Mouse (Mus musculus) heart, adult 11 months (tissue): ENCODE measurements around the gene Stpg1.

Experiments used
- DNase-seq: peaks from one replicate; pipeline ENCODE4 v3.0.0; 2022

Gene Stpg1

GRCm38 (mm10) chr4:135514925-135515324 is 20.3 kb downstream of the Stpg1 start:
- peak; percentile 66 for DNase-seq

- no peak for DNase-seq
These were observed 22.0 kb downstream of the Stpg1 start for GRCm38 (mm10) chr4:135516351-135517316.

GRCm38 (mm10) chr4:135518135-135518534 is 23.5 kb downstream of the Stpg1 start:
- DNase-seq, result peak; percentile 76

GRCm38 (mm10) chr4:135520421-135520820 is 25.8 kb downstream of the Stpg1 start:
- DNase-seq, result no peak

DNA sequence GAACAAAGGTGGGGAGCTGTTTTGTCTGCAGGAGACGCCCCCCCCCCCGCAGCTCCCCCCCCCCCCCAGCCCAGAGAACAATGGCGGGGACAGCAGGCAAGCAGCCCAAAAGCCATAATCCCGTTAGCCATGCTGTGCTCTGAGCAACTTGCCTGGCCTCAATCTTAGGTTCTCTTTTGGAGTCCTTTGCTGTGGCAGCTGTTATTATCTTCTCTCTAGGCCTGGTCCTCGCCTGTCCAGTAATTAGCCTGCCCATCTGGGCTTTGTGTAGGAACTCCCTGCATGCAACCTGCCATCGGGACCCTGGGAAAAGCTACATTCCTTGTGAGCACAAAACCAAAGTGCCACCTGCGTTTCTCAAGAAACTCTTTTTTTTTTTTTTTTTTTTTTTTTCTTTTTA is 29.3 kb downstream of the Stpg1 start:
- DNase-seq, result no peak

DNA sequence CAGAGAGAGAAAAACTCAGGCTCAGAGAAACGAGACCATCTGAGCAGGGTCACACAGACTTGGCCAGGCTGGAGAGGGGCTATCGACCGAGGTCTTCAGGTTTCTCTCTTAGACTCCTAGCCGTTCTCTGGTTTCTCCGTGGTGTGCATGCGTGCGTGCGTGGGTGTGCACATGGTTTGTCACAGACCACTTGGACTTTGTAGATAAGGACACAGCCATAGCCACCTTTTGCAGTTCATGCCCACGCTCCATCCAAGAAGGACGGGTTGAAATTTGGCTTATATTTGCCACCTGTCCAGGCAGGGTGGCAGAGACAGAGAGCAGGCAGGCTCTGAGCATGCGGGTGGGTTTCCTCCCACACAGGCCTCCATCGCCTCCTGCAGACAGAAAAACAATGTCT is 30.5 kb downstream of the Stpg1 start:
- DNase-seq, result no peak

- DNase-seq, result no peak
These were observed 31.6 kb downstream of the Stpg1 start for GRCm38 (mm10) chr4:135526039-135526710.

DNA sequence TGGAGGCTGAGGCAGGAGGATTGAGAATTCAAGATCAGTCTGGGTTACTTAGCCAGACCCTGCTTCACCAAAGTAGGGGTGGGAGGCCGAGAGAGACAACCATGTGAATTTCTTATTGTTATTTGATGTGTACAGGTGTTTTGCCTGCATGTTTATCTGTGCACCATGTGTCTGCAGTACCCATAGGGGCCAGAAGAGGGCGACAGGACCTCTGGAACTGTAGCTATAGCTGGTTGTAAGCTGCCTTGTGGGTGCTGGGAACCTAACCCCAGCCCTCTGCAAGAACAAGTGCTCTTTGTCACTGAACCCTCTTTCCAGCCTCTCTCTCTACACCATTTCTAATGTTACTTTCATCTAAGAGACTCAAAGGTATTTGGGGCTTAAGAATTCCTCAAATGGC is 35.7 kb downstream of the Stpg1 start:
- no peak for DNase-seq

DNA sequence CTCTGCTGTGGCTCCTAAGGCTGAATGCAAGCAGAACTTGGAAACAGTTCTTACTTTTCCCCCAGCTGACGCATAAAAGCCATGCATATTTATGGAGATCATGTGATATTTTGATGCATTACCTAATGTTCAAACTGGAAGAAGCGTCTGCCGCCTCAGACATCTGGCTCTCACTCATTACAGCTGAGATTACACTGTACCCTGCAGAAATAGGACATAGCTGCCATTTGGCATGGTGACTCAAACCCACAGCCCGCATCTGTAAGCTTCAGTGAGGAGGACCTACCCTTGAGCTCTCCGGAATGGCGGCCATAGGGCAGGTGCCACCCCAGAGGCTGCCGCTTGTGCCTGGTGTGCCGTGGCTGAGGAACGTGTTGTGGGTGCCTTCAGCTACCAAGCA is 36.6 kb downstream of the Stpg1 start:
- no peak for DNase-seq

DNA sequence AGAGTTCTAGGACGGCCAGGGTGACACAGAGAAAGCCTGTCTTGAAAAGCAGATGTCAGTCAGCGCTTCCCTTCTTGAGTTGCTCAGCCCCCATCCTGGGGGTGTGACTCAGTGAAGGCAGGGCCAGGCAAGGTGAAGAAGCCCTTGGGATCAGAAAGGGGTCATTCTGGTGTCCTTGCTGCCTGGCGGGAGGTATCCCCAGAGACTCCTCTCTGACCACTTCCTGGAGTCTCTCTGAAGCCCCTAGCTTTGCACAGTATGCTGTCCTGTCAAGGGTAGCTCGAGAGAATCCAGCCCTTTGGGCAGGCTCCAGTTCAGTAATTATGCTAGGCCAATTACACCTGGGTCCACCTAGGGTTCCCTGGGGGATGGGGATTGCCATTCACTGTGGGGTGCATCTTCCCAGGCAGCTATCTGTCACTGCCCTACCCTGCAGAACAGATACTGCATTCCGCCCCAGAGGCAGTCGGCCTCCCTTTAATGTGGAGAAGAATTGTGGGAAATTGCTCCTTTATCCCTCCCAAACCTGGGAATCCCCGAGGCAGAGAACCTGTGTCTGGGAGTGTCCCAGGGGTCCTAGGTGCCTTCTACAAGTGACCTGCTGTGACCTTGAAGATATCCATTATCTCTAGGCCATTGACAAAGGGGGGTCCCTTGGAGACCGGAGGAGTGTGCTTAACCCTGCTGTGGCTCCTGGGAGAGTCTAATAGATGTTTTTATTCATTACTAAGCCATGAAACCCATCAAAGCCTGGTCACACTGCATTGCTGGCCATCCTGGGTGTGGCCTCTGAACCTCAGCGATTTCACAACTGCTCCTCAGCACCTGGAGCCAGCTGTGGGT is 37.4 kb downstream of the Stpg1 start:
- DNase-seq, result no peak

GRCm38 (mm10) chr4:135533001-135533400 is 38.4 kb downstream of the Stpg1 start:
- no peak for DNase-seq

DNA sequence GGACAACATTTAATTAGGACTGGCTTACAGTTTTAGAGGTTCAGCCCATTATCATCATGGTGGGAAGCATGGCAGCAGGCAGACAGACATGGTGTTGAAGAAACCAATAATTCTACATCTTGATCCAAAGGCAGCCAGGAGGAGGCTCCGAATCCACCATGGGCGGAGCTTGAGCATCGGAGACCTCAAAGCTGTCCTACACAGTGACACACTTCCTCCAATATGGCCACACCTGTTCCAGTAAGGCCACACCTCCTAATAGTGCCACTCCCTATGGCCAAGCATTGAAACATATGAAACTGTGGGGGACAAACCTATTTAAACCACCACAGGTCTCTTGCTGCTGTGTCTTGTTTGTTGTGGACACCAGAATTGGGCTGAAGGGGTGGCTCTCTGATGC is 40.4 kb downstream of the Stpg1 start:
- DNase-seq, result no peak

- no peak for DNase-seq
These were observed 44.5 kb downstream of the Stpg1 start for GRCm38 (mm10) chr4:135539056-135539455.

- DNase-seq, result no peak
These were observed 45.5 kb downstream of the Stpg1 start for GRCm38 (mm10) chr4:135540057-135540456.

- DNase-seq, result no peak
These were observed 49.7 kb downstream of the Stpg1 start for GRCm38 (mm10) chr4:135544284-135544683.

GRCm38 (mm10) chr4:135545080-135545511 is 50.5 kb downstream of the Stpg1 start:
- peak; percentile 95 for DNase-seq

GRCm38 (mm10) chr4:135546008-135546407 is 51.4 kb downstream of the Stpg1 start:
- no peak for DNase-seq

- no peak for DNase-seq
These were observed 52.2 kb downstream of the Stpg1 start for GRCm38 (mm10) chr4:135546793-135547192.

DNA sequence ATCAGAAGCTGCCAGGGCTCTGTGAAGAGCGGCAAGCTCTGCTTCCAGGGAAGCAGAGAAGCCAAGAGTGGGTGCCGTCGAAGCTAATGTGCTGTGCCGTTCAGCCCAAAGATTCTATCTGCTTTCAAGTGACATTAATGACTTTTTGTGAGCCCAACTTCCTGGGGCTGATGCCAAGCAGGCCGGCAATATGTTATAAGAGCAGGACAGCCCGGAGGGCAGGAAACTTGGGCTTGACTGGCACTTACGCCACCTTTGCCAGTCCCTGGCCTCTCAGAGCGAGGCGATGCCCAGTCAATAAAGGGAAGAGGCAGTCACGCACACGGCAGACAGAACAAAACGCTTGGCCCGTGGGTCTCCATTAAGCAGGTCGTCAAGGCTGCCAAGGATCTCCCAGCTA is 53.0 kb downstream of the Stpg1 start:
- DNase-seq, result no peak

- no peak for DNase-seq
These were observed 53.5 kb downstream of the Stpg1 start for GRCm38 (mm10) chr4:135548108-135548507.

DNA sequence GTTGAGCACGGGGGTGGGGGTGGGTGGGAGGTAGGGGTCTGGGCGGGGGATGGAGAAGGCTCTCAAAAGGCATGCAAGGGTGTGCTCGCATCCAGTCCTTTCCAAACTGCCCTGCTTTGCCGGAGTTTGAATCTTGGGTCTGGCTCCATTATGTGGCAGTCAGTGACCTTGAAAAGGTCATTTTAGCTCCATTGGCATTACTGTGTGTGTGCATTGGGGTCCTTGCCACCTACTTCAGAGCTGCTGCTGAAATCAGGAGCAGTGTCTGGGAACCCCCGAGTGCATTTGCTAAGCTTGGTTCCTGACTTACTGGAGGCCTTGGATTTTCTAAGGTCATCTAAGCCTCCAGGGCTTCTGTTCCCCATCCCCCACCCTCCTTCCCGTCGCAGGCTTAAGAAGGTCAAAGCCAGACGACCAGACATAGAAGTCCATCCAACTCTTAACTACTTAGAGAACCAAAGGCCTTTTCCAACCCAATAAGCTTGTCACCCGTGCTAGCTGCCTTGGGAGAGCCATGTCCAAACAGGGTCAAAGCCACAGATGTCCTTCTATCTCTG is 54.0 kb downstream of the Stpg1 start:
- no peak for DNase-seq

DNA sequence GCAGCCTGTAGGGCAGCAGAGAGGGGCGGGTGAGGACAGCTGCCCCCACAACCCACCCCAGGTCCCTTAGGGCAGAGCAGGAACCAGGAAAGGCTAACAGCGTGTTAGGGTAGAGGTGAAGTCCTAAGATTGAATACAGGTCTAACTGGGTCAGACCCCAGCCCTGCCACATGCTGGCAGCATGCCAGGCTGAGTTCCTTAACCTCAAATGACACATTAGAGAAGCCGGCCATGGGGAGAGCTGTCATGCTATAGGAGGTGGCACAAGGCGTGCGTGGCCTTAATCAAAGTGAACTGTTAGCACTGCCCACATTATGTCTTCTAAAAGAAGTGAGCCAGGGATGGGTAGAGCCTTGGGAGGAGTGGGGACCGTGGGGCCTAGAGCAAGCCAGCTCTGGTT is 54.7 kb downstream of the Stpg1 start:
- no peak for DNase-seq

GRCm38 (mm10) chr4:135563794-135564193 is 69.2 kb downstream of the Stpg1 start:
- DNase-seq, result no peak
